Mouse (Mus musculus): ENCODE data around the gene Lpp.
A peak's percentile ranks its signal among the peaks of the same experiment; 100 is the strongest.

Gene Lpp

DNA sequence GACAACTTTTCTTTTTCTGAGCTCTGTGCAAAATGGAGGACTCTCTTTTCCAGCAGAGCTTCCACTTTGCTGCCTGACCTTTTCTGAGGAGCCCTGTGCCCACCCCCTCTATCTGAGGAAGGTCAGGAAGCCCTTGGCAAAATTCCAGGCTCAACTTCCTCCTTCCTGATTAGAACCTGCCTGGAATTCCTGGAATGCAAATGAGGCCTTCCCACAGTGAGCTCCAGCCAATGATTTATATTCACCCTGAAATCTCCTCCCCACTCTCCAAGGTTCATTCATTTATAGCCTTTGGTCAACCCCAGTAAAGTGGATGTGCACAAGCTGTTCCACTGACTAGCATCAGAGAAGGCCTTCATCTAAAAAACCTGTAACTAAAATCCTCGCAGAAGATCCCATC is 632.9 kb downstream of the Lpp start:
- DNase-seq (ENCODE audit: extremely low spot score, low read depth, low spot score): peak; percentile 1

DNA sequence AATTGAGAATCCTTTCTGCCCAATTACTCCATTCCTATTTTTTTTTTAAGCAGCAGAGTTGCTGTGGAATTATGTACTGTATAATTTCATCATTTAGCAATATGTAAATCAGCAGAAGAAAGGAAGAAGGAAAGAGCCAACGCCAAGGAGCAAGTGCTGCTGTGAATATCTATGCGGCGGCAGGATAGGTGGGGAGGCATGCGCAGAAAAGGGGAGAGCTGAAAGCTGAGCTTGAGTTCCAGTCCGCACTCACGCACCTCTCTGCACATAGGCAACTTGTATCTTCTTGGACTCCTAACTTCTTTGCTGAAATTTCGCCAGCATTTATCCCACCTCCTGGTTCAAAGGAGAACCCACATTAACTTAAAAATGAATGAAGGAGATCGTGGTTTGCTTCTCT is 636.2 kb downstream of the Lpp start:
- DNase-seq (ENCODE audit: extremely low spot score, low read depth, low spot score): no peak

DNA sequence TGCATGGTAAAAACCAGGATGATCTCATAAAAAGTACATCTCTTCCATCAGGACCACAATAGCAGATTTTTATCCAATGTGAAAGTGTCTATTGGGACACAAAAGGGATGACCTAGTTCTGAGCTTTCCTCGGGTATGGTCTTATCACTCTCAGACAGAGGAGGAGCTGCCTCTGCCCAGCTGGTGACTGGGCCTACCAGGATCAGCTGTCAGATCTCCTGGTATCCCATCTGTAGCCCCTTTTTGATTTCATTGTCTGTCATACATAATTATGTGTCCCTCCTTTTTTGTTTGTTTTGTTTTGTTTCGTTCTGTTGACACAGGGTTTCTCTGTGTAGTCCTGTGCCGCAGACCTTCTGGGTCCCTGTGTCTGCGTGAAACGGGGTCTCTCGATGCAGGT is 644.1 kb downstream of the Lpp start:
- no peak for DNase-seq (ENCODE audit: extremely low spot score, low read depth, low spot score)

DNA sequence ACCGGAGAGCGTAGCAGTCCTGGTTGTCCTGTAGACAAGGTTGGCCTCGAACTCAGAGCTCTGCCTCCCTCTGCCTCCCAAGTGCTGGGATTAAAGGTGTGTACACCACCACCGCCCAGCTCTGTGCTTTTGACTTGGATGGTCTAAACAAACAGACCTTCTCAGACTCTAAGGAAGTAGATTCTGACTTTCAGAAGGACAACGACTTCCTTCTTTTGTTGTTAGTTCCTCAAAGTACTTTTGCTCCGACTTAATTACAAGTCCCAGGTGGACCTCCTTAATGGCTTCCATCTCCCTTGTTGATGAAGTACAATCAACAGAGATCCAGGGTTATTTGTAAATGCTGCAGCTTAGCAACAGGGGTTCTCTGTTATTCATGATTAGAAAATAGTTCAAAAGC is 645.2 kb downstream of the Lpp start:
- DNase-seq (ENCODE audit: extremely low spot score, low read depth, low spot score): no peak

DNA sequence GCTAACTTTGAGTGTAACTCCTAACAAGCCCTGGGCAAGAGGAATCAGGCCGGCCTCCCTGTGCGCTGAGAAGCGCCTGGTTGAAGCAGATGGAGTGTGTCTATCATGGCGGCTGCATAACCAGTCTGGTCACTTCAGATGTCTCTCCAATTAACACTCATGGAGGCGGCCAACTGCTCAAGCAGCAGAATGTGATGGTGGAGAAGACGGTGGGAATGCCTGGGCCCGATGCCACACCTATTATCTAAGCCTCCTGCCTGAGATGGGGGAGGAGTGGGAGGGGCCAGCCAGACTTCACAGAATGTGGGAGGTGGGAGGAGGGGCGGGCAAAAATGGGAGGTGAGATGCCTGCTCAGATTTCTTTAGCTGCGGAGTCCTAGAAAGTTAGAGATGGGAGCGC is 646.6 kb downstream of the Lpp start:
- DNase-seq (ENCODE audit: extremely low spot score, low read depth, low spot score): no peak

DNA sequence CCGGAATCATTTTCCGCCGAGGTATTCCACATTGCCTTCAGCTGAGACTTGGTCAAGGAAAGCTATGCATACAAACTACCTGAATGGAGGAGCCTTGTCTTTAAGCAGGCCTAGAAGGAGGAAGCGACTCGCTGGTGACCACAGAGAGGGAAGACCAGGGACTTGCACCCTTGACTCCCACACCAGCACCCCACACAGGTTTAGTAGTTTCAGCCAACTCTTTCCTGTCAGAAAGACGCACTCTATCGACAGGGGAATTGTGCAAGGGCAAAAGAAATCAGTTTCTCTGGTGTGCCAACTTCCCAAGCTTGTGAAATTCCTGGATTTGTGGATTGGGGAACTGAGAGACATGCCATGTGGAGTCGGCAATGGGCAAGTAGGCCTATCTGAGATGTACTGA is 647.9 kb downstream of the Lpp start:
- DNase-seq (ENCODE audit: extremely low spot score, low read depth, low spot score): no peak

DNA sequence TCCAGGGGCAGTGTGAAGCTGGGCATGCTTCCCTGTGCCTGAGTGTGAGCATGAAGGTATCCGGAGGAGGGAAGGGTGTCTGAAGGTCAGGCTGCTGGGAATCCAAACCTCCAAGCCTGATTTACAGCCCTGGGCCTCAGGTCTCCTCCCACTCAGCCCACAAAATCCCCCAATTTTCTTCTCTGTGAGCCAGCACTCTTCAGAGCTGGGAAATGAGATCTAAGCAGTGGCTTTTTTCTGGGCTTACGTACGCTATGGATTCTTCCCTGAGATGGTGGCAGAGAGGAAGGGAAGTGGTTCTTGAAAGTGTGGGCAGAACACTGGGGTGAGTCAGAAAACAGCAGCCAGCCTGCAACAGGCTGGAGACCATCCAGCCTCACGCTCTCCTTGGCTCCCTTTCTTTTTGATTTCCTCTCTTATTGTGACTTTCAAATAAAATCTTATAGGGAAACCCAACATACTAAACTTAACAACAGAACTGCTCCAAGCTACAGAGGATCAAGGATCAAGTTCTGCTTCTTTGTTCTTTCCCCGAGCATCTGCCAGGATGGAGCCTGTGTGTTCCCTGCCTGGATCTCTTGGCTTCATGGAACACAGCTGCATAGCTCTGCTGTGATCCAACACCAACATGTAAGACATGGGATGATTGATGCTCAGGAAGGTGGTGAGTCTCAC is 648.7 kb downstream of the Lpp start:
- DNase-seq (ENCODE audit: extremely low spot score, low read depth, low spot score): no peak

Measured in hindlimb bud, embryonic 11.5 days (tissue).